Mouse (Mus musculus): ENCODE measurements around the gene Bcl7a. TPM values are rescaled to one million over a fixed set of nuclear protein-coding genes. Genes with fewer than 3 reads are reported as not detected.

Gene Bcl7a
- total RNA-seq, 2 experiments from 2014 or later = 4.9 to 10.7 TPM

DNA sequence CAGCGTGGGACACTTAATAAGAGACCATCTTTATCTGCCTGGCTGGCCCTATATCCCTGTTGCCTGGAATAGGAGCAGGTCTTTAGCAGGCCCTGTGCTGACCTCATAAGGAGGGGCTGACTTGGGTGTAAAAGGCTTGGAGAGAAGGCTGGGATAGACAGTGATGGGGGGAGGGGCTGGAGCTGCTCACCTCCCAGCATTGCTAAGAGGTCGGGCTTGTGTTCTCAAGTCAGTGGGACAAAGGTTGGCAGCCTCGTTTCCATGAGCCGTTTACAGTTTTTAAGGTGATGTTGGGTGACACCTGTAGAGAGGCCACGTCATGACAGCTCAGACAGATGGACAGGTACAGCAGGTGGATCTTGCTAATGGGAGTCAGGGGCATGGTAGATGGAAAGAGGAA, 26.4 kb downstream of the Bcl7a start:
- no peak for DNase-seq
- Histone ChIP-seq H3K27ac (no peak overlapping the region), H3K4me3 (no peak overlapping the region)
- no peak for TF ChIP-seq CTCF (IDR thresholded peaks at IDR 0.05)
- intact Hi-C loops (cut with DNase I) = no loop called here

DNA sequence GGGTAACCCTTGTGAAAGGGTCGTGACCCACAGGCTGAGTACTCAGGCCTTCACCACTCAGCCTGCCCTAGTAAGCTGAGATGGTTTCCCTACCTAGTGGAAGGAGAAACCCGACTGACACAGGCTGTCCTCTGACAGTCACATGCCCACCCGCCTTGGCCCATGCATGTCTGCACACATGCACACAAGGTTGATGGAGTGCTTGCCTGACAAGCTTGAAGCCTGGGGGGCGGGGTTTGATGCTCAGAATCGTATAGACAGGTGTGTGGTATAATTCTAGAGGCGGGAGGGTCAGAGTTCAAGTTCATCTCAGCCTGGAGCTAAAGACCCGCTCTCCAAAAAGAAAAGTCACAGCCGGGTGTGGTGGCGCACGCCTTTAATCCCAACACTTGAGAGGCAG, 31.6 kb downstream of the Bcl7a start:
- no peak overlapping the region for H3K4me3 ChIP-seq
- TF ChIP-seq CTCF (IDR thresholded peaks at IDR 0.05) = no peak
- intact Hi-C loops (cut with DNase I) = loop anchor here (5.0 kb wide), 2 partner anchors 88 to 122 kb away; no protein-coding TSS in a partner anchor
- H3K27ac ChIP-seq = no peak overlapping the region
- DNase-seq = no peak

DNA sequence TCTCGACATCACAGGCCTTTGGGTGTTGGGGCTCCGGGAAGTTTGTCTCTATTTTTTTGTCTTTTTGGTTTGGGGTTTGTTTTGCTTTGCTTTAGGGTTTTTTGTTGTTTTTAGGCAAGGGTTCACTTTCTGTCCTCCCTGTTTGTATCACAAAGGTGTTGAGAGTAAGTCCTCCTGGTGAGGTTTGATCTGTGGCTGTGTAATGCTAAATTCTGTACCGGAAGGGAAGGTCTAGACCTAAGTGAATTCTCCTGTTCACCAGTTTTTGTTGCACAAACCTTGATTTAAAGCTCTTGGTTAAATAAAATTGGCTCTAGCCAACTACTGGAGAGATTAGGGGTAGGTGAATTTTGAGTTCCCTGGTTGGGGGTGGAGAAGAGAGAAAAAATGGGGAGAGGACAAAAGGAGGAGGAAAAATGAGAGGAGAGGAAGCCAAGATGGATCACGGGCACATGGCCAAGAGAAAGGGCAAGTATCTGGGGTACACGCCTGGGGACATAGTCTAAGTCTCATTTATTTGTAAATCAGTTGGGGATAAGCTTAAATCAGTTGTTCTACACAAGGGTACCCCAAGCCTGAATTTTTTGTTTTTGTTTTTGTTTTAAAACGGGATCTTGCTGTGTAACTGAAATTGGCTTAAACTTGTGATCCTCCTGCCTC, 32.3 kb downstream of the Bcl7a start:
- no peak for TF ChIP-seq CTCF (IDR thresholded peaks at IDR 0.05)
- DNase-seq = no peak
- no peak overlapping the region for H3K27ac ChIP-seq
- H3K4me3 ChIP-seq = no peak overlapping the region
- intact Hi-C loops (cut with DNase I) = loop anchor here (5.0 kb wide), 2 partner anchors 89 to 121 kb away; no protein-coding TSS in a partner anchor

DNA sequence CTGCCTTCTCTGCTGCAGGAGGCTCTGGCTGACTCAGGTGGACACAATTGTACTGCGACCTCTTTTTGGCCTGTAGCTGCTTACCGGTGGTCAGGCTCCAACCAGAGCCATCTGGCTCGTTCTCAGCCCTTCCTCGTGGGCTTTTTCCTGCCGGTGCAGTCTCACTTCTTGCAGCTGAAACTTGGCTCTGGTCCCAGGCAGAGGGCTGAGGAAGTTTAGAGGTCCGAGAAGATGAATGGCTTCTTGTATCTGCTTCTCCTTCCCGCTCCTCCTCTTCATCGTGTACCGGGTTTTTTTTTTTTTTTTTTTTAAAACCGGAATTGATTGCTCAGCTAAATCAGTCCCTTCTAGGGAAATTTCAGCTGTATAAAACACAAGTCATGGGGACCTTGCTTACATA, 32.9 kb downstream of the Bcl7a start:
- DNase-seq = peak; percentile 78
- no peak for TF ChIP-seq CTCF (IDR thresholded peaks at IDR 0.05)
- intact Hi-C loops (cut with DNase I) = loop anchor here (5.0 kb wide), 2 partner anchors 89 to 121 kb away; no protein-coding TSS in a partner anchor
- no peak overlapping the region for H3K27ac ChIP-seq
- H3K4me3 ChIP-seq = peak overlapping the region; percentile 43

DNA sequence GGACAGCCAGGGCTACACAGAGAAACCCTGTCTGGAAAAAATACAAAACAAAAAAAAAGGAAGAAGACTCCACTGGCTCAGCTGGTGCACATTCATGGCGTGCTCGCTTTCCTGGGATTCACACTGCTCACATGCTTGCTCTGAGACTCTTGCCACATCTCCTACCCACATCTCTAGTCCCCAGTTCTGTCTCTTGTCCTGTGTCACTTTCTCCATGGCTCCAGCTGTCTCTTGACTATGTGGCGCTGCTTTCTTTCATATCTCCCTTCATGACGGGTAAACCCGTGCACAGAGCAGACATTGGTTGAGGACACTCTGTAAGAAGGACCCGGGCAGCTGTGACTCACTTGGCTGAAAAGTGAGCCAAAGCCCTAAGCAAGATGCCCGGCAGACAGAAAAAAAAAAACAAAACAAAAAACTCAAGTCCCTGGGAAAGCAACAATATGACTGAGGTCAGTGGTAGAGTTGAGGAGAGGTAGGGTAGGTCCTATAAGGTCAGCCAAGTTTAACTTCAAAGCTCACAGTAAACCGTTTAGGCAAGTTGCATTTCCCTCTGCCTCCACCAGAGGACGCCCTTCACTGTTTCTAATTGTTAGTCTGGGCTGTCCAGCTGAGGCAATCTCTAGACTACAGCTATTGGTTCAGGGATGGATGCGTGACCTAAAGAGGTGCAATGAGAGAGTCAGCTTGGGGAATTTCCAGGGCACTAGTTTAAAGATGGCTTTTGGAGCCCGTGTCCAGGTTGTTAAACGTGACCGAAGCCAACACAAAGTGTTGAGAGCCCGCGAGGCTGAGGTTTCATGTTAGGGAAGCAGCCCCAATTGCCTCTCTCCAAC, 33.7 kb downstream of the Bcl7a start:
- intact Hi-C loops (cut with DNase I) = loop anchor here (1.0 to 5.0 kb wide), 3 partner anchors 59 to 120 kb away; no protein-coding TSS in a partner anchor
- no peak; the same call in 1 of the 2 replicates for TF ChIP-seq CTCF (IDR thresholded peaks at IDR 0.05)

DNA sequence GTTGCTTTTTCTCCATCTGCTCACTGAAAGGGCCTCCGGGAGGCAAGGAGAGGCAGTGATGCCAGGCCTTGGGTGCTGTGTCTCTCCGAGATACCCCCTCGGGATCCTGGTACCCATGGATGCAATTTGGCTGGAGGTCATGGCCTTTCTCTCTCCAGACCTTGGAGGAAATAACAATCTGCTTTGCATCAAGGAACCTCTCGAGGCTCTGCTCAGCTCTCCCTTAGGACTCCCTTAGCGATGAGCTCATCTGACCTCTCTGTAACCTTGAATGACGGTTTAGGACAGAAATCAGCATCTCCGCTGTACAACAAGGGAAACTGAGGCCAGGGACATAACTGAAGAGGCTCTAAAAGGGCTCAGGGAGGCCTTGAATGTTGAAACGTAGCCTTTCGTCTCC, 35.1 kb downstream of the Bcl7a start:
- no peak for DNase-seq

More for the DNA sequence above, 33.7 kb downstream of the Bcl7a start:
- H3K27ac ChIP-seq = peak overlapping the region; percentile 44
- DNase-seq = peak; percentile 86
- peak overlapping the region; percentile 18; the same call in 1 of the 2 replicates for H3K4me3 ChIP-seq

DNA sequence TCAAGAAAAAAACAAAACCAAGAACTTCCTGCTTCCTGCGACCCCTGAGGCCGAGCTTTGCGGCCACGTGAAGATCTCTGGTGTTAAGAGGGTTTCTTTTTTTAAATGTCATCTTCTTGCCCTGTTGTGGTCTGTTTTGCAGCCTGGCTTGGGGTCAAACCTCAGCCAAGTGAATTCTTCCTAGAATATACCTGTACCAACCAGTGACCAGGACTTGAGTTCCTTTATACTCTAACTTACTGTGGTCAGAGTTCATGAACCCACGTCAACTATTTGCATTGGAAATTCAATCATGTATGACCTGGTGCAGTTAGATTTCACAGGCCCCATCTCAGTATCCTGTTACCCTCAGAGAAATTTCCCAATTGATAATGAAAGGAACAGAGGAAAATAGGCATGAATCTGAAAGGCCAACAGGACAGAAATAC, 35.9 kb downstream of the Bcl7a start:
- intact Hi-C loops (cut with DNase I) = loop anchor here (5.0 kb wide), 2 partner anchors 92 to 118 kb away; no protein-coding TSS in a partner anchor
- Histone ChIP-seq H3K27ac (no peak overlapping the region), H3K4me3 (no peak overlapping the region)
- DNase-seq = no peak
- no peak for TF ChIP-seq CTCF (IDR thresholded peaks at IDR 0.05)

More for the DNA sequence above, 35.1 kb downstream of the Bcl7a start:
- intact Hi-C loops (cut with DNase I) = loop anchor here (5.0 kb wide), 2 partner anchors 91 to 119 kb away; no protein-coding TSS in a partner anchor
- Histone ChIP-seq H3K27ac (no peak overlapping the region), H3K4me3 (no peak overlapping the region)
- no peak for TF ChIP-seq CTCF (IDR thresholded peaks at IDR 0.05)

DNA sequence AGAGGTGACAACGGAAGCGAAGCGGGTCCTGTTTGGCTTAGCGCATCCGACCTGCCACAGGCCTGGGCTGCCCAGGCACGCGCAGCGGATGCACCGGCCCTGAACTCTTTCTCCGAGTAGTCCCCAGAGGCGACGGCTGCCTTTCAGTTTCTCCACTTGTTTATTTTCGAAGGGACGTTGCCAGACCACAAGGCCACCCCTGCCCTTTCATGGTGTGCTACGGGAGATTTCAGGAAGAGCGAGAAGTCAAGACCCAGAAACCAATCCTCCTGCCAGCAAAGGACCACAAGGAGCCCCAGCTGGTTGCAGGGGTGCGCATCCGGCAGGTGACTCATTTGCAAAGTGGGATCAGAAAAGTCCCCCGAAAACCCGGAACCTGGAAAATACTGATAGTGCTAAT, 38.3 kb downstream of the Bcl7a start:
- DNase-seq = no peak
- Histone ChIP-seq H3K27ac (no peak overlapping the region; the same call in 1 of the 2 replicates), H3K4me3 (peak overlapping the region; percentile 43)
- TF ChIP-seq CTCF (IDR thresholded peaks at IDR 0.05) = no peak
- intact Hi-C loops (cut with DNase I) = no loop called here

DNA sequence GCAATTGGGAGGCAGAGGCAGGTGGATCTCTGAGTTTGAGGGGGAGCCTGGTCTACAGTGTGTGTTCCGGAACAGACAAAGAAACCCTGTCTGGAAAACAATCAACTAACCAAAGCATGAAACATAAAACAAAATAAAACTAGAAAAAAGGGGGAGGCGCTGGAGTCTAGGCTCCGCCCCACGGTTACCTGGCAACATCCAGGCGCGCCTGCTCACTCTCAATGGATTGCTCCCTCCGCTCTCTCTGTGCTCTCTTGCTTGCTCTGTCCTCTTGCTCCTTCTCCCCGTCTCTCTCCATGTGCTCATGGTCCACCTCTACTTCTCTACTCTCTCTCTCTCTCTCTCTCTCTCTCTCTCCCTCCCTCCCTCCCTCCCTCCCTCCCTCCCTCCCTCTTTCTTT, 39.1 kb downstream of the Bcl7a start:
- no peak overlapping the region for H3K27ac ChIP-seq
- TF ChIP-seq CTCF (IDR thresholded peaks at IDR 0.05) = no peak

DNA sequence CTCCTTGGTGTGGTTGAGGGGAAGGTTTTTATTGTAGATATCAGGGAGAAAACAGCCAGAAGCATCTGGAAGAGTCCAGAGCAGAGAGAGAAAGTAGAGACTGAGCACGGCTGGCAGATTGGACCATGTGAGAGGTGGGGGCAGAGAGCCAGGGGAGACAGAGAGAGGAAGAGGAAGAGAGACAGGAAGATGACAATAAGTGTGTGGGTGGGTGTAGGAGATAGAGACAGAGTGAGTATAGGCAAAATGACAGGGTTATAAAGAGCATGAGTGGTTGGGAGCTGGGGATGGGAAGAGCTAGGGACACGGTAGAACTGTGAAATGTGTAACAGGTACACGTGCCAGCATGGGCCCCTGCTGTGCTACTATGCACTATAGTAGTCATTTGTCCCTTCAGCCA, 44.8 kb downstream of the Bcl7a start:
- intact Hi-C loops (cut with DNase I) = no loop called here
- DNase-seq = no peak
- Histone ChIP-seq H3K27ac (no peak overlapping the region), H3K4me3 (no peak overlapping the region)
- TF ChIP-seq CTCF (IDR thresholded peaks at IDR 0.05) = no peak

More for the DNA sequence above, 39.1 kb downstream of the Bcl7a start:
- DNase-seq = no peak
- intact Hi-C loops (cut with DNase I) = no loop called here
- no peak overlapping the region for H3K4me3 ChIP-seq

DNA sequence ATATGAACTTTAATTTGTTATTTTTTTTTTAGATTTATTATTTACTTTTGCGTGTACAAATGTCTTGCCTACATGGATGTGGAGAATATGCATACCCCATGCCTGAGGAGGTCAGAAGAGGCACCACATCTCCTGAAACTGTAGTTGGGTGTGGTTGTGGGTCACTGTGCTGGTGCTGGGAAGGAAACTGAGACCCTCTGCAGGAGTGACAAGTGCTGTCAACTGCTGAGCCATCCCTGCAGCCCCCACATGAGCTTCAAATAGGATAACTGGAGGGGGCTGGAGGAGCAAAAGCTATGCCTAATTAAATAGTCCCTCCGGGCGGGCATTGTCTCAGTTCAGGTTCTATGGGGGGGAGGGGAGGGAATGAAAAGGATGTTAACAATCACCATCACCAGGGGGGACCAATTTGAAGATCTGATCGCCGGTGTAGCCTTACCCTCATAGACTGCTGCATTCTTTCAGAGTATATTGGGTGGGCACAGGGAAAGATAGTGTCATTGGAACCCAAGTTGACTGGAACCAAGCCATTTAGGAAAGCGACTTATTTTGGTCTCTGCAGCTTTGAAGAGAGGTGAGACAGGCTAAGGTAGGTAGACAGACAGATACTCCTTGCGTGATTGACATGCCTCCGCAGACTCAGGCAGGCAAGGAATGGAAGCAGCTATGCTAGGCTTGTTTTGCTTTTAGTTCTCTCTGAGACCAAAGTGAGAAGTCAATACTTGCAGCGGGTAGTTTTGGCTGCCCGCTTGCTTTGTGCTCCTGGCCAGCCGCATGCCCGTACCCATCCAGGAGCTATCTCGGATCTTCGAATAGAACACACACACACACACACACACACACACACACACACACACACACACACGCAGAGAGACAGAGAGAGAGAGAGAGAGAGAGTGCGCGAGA, 47.2 kb downstream of the Bcl7a start:
- no peak for DNase-seq
- H3K4me3 ChIP-seq = peak overlapping the region; percentile 49
- TF ChIP-seq CTCF (IDR thresholded peaks at IDR 0.05) = no peak
- intact Hi-C loops (cut with DNase I) = loop anchor here (5.0 kb wide), 1 partner anchor 42 kb away; no protein-coding TSS in a partner anchor
- no peak overlapping the region for H3K27ac ChIP-seq

DNA sequence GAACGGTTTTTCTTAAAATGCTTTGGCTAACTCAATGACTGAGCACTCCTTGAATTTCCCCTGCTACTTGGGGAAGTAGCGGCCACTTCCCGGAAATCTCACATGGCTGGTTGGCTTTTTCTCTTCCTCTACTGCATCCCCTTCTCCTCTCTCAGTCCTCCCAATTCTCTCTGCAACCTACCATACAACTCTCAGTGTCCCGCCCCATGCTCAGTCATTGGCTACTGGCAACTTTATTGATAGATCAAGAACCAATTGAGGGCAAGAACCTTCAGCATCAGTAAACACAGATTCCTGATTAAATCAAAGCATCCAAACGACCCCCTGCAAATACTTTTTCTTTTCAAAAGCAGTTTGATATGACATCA, 47.8 kb downstream of the Bcl7a start:
- no peak overlapping the region for H3K27ac ChIP-seq
- intact Hi-C loops (cut with DNase I) = loop anchor here (5.0 kb wide), 1 partner anchor 41 kb away; no protein-coding TSS in a partner anchor
- peak overlapping the region; percentile 49 for H3K4me3 ChIP-seq
- no peak for DNase-seq
- TF ChIP-seq CTCF (IDR thresholded peaks at IDR 0.05) = no peak

Measured in gastrocnemius, adult 2 months (tissue).